Mouse (Mus musculus) liver, embryonic 16.5 days (tissue): Measurements from ENCODE around the gene Cyp39a1. TPM values are rescaled to one million over a fixed set of nuclear protein-coding genes. Genes with fewer than 3 reads are reported as not detected.

Experiments
- ATAC-seq: fragments of 200-750 bp; cut with Nextera tagmentation; 2 replicates; pipeline ENCODE4 v1.8.0; 2017; ENCODE audit warnings: low read depth, mild to moderate bottlenecking, moderate number of reproducible peaks, moderate library complexity
- H3K27ac ChIP-seq: fragments of 300-500 bp; sonication (generic); 2 replicates; pipeline ENCODE4 v1.5.1; 2014; ENCODE audit warnings: mild to moderate bottlenecking, low read length
- H3K27me3 ChIP-seq: fragments of 300-500 bp; sonication (generic); 2 replicates; pipeline ENCODE4 v1.6.1; 2014; ENCODE audit warnings: low read depth, low read length, mixed read lengths; ENCODE audit not compliant: control insufficient read depth, insufficient read depth
- H3K36me3 ChIP-seq: fragments of 300-500 bp; sonication (generic); 2 replicates; pipeline ENCODE4 v1.6.1; 2014; ENCODE audit warnings: mild to moderate bottlenecking; ENCODE audit not compliant: control insufficient read depth, insufficient read depth
- H3K4me1 ChIP-seq: fragments of 300-500 bp; sonication (generic); 2 replicates; pipeline ENCODE4 v1.6.1; 2014; ENCODE audit warnings: low read depth, low read length, mixed read lengths; ENCODE audit not compliant: control insufficient read depth
- H3K4me2 ChIP-seq: fragments of 300-500 bp; sonication (generic); 2 replicates; pipeline ENCODE4 v1.6.1; 2014; ENCODE audit warnings: low read depth, low read length, mixed read lengths
- H3K4me3 ChIP-seq: fragments of 300-500 bp; sonication (generic); 2 replicates; pipeline ENCODE4 v1.5.1; 2014; ENCODE audit warnings: low read depth, mild to moderate bottlenecking, low read length
- H3K9ac ChIP-seq: fragments of 300-500 bp; sonication (generic); 2 replicates; pipeline ENCODE4 v1.6.1; 2014; ENCODE audit warnings: low read depth, low read length
- H3K9me3 ChIP-seq: fragments of 300-500 bp; sonication (generic); replicated peaks from 2 replicates; pipeline ENCODE4 v1.6.1; 2016; ENCODE audit warnings: low read length; ENCODE audit not compliant: control insufficient read depth
- WGBS: fragments of 180-500 bp; shearing (Covaris S2); extraction: QIAGEN DNeasy Blood & Tissue Kit; methylation state at CpG from one replicate; pipeline ENCODE4 v1.1.7; 2014; ENCODE audit not compliant: insufficient replicate concordance; 5-methylcytosine and 5-hydroxymethylcytosine counted together
- polyA plus RNA-seq: library from polyadenylated mRNA; unstranded; fragments of >200 nt; fragmentation: Nextera tagmentation; extraction: Ambion mirVana; gene quantifications from 2 replicates; pipeline ENCODE4 v1.2.1, GENCODE M21; 2015

The Cyp39a1 gene
- polyA plus RNA-seq, 1 experiment from 2014 or later, result 14.7 TPM

- no peaks in the 10 kb centered on the region for H3K27me3 ChIP-seq
- ATAC-seq, result no peak
- no peak overlapping the region for H3K4me3 ChIP-seq
- H3K4me2 ChIP-seq, result no peak overlapping the region
- no peaks in the 10 kb centered on the region for H3K9me3 ChIP-seq
- no peaks in the 10 kb centered on the region for H3K36me3 ChIP-seq
- no peaks in the 10 kb centered on the region for H3K4me1 ChIP-seq
- no peak overlapping the region for H3K9ac ChIP-seq
- 77% methylated on average over 8 of the region's 8 CpGs for WGBS
- no peak overlapping the region for H3K27ac ChIP-seq
Measured at GRCm38 (mm10) chr17:43731976-43732375, 64.8 kb downstream of the Cyp39a1 start.

- Histone ChIP-seq H3K4me1 (no peaks in the 10 kb centered on the region), H3K4me3 (no peak overlapping the region), H3K9me3 (no peaks in the 10 kb centered on the region), H3K36me3 (no peaks in the 10 kb centered on the region), H3K27ac (no peak overlapping the region), H3K9ac (no peak overlapping the region), H3K4me2 (no peak overlapping the region), H3K27me3 (no peaks in the 10 kb centered on the region)
- ATAC-seq, result no peak
- 55% methylated on average over 4 of the region's 4 CpGs for WGBS
Measured at GRCm38 (mm10) chr17:43734252-43734651, 67.0 kb downstream of the Cyp39a1 start.

GRCm38 (mm10) chr17:43743933-43744332, 76.7 kb downstream of the Cyp39a1 start:
- Histone ChIP-seq H3K4me2 (no peak overlapping the region), H3K36me3 (no peaks in the 10 kb centered on the region; the same call in 1 of the 2 replicates), H3K27me3 (no peaks in the 10 kb centered on the region), H3K4me3 (no peak overlapping the region), H3K27ac (no peak overlapping the region), H3K4me1 (no peaks in the 10 kb centered on the region), H3K9me3 (no peaks in the 10 kb centered on the region), H3K9ac (no peak overlapping the region)
- 51% methylated on average over 5 of the region's 5 CpGs for WGBS
- ATAC-seq, result no peak

- no peak for ATAC-seq
- Histone ChIP-seq H3K27ac (no peak overlapping the region), H3K4me3 (no peak overlapping the region), H3K4me2 (no peak overlapping the region), H3K9ac (no peak overlapping the region), H3K9me3 (no peaks in the 10 kb centered on the region), H3K27me3 (no peaks in the 10 kb centered on the region), H3K4me1 (no peaks in the 10 kb centered on the region), H3K36me3 (no peaks in the 10 kb centered on the region; the same call in 1 of the 2 replicates)
- 41% methylated on average over 4 of the region's 4 CpGs for WGBS
Measured at GRCm38 (mm10) chr17:43744425-43744824, 77.2 kb downstream of the Cyp39a1 start.

GRCm38 (mm10) chr17:43751146-43751545, 83.9 kb downstream of the Cyp39a1 start:
- Histone ChIP-seq H3K36me3 (no peaks in the 10 kb centered on the region; the same call in 1 of the 2 replicates), H3K27ac (no peak overlapping the region), H3K27me3 (no peaks in the 10 kb centered on the region), H3K4me2 (no peak overlapping the region), H3K4me1 (no peaks in the 10 kb centered on the region), H3K4me3 (no peak overlapping the region), H3K9me3 (no peaks in the 10 kb centered on the region), H3K9ac (no peak overlapping the region)
- ATAC-seq, result no peak
- WGBS, result 56% methylated on average over 6 of the region's 6 CpGs

- H3K9me3 ChIP-seq, result no peaks in the 10 kb centered on the region
- 63% methylated on average over 1 of the region's 1 CpGs for WGBS
Measured at GRCm38 (mm10) chr17:43752811-43753210, 85.6 kb downstream of the Cyp39a1 start.

GRCm38 (mm10) chr17:43754687-43755086, 87.5 kb downstream of the Cyp39a1 start:
- Histone ChIP-seq H3K27ac (no peak overlapping the region), H3K9me3 (no peaks in the 10 kb centered on the region), H3K9ac (no peak overlapping the region), H3K36me3 (no peaks in the 10 kb centered on the region), H3K4me1 (no peaks in the 10 kb centered on the region), H3K4me2 (no peak overlapping the region), H3K4me3 (no peak overlapping the region), H3K27me3 (no peaks in the 10 kb centered on the region)
- 58% methylated on average over 5 of the region's 5 CpGs for WGBS
- no peak for ATAC-seq

More at GRCm38 (mm10) chr17:43752811-43753210, 85.6 kb downstream of the Cyp39a1 start:
- no peaks in the 10 kb centered on the region for H3K27me3 ChIP-seq
- no peak for ATAC-seq
- H3K4me1 ChIP-seq, result no peaks in the 10 kb centered on the region
- no peaks in the 10 kb centered on the region for H3K36me3 ChIP-seq
- no peak overlapping the region for H3K4me3 ChIP-seq
- H3K9ac ChIP-seq, result no peak overlapping the region
- H3K4me2 ChIP-seq, result no peak overlapping the region
- no peak overlapping the region for H3K27ac ChIP-seq

- Histone ChIP-seq H3K27ac (no peak overlapping the region), H3K4me2 (no peak overlapping the region), H3K27me3 (no peaks in the 10 kb centered on the region), H3K4me1 (no peaks in the 10 kb centered on the region), H3K9ac (no peak overlapping the region), H3K9me3 (no peaks in the 10 kb centered on the region), H3K4me3 (no peak overlapping the region), H3K36me3 (no peaks in the 10 kb centered on the region)
- WGBS, result 34% methylated on average over 15 of the region's 15 CpGs
- ATAC-seq, result no peak
Measured at GRCm38 (mm10) chr17:43758607-43759259, 91.5 kb downstream of the Cyp39a1 start.

GRCm38 (mm10) chr17:43784531-43784930, 117.3 kb downstream of the Cyp39a1 start:
- no peak overlapping the region for H3K9ac ChIP-seq
- no peak overlapping the region for H3K27ac ChIP-seq
- no peaks in the 10 kb centered on the region for H3K36me3 ChIP-seq
- no peaks in the 10 kb centered on the region for H3K9me3 ChIP-seq
- no peak overlapping the region for H3K4me3 ChIP-seq
- no peak overlapping the region for H3K4me2 ChIP-seq
- 65% methylated on average over 4 of the region's 4 CpGs for WGBS
- ATAC-seq, result no peak
- no peaks in the 10 kb centered on the region for H3K4me1 ChIP-seq
- H3K27me3 ChIP-seq, result no peaks in the 10 kb centered on the region
